Mouse (Mus musculus): ENCODE results near the gene Wdr25.

Gene Wdr25

DNA sequence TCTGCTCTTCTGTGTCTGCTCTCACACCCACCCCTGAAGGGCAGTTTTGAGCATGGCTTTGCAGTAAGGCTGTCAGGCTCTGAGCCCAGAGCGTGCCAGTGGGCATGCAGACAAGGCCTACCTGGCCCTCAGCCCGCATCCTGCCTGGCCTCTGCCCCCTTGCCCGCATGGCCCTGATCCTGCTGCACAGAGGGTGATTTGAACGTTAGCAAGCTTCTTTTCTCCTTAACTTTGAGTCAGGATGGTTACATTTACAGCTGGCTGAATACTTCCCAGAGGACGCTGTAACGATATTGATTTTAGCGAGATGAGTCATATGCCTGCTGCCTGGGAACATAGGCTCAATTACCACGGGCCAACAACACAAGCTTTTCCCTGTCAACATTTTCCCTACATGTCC, 91.0 kb downstream of the Wdr25 start:
- DNase-seq (ENCODE audit: low spot score in 2 of 2): no peak

GRCm38 (mm10) chr12:108985025-108985424, 91.6 kb downstream of the Wdr25 start:
- DNase-seq (ENCODE audit: low spot score in 2 of 2): no peak

DNA sequence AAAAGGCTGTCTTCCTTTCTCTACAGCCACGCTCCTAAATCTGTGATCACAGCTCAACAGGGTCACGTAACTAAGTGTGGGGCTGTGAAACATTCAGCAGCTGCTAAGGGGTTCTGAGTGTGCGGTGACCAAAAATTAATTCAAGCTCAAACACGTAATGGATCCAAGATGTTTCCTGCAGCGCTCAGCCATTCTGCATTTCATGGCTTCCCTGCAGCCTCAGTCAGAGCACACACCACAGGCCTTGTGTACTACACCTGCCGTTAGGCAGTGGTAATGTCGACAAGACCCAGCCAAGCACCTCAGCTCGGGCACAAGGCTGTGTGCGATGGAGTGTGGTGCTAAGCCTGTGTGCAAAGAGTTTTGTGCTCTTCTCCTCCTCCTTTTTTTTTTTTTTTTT, 94.0 kb downstream of the Wdr25 start:
- DNase-seq (ENCODE audit: low spot score in 2 of 2): no peak

DNA sequence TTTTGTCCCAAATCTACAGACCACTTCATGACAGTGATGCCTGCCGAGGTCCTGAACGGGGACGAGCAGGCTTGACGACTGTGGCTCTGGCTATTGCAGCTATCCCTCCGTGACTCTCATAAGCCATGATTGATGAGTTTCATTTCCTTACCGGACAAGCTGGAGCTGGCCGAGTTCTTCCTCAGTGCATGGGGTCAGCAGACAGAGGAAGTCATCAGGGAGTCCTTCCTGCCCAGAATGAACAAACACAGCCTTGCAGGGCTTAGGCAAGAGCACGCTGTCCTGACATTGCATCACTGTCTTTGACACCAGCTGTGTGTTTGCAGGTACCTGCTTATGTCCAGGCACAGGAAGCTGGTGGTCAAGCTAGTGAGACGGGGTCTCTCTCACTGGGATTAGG, 97.0 kb downstream of the Wdr25 start:
- DNase-seq (ENCODE audit: low spot score in 2 of 2): no peak

- no peak for DNase-seq (ENCODE audit: low spot score in 2 of 2)
These were observed 99.6 kb downstream of the Wdr25 start for GRCm38 (mm10) chr12:108993046-108993445.

- DNase-seq (ENCODE audit: low spot score in 2 of 2): peak in 1 of 2 experiments; percentile 34
These were observed 101.1 kb downstream of the Wdr25 start for GRCm38 (mm10) chr12:108994436-108995031.

GRCm38 (mm10) chr12:108995976-108996636, 102.7 kb downstream of the Wdr25 start:
- no peak for DNase-seq (ENCODE audit: low spot score in 2 of 2)

GRCm38 (mm10) chr12:108997249-108997648, 103.8 kb downstream of the Wdr25 start:
- DNase-seq (ENCODE audit: low spot score in 2 of 2): no peak

DNA sequence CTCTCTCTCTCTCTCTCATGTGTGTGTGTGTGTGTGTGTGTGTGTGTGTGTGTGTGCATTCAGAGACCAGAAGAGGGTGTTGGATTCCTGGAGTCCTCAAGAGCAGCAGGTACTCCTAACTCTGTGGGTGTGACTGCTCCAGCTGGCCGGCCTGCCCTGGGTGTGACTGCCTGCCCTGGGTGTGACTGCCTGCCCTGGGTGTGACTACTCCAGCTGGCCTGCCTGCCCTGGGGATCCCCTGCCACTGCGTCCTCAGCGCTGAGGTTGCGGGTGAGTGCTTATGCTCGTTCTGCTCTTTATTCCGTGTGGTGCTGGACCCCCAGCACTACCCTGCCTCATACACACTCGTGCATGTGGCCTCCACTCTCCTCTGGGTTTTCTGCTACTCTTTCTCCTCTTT, 109.5 kb downstream of the Wdr25 start:
- no peak for DNase-seq (ENCODE audit: low spot score in 2 of 2)

DNA sequence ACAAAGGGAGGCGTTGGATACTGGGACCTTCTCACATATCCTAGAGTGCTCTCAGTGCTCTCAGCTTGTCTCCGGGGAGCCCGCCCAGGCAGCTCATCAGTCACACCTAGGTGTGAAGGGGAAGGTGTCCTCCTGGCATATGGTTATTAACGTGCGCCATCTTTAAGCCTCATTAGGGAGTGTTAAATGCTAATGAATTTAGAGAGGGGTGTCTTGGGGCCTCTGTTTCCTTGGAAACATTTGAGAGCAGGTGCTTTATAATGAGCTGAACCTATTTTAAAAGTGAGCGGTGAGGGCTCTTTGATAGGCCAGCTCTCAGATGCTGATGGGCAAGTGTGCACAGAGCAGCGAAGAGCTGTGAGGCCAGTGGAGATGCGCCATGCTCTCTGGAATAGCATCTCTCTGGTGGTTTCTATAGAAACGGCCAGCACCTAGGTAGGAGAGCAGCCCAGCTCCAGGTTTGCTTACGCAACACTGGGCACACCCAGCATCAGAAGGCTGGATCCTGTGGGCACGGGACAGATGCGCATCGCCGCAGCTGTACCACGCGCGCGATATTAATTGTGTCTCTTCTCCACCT, 116.7 kb downstream of the Wdr25 start:
- DNase-seq (ENCODE audit: low spot score in 2 of 2): peak; percentile 26 to 45

- DNase-seq (ENCODE audit: low spot score in 2 of 2): no peak
These were observed 128.8 kb downstream of the Wdr25 start for GRCm38 (mm10) chr12:109022181-109022691.

- no peak for DNase-seq (ENCODE audit: low spot score in 2 of 2)
These were observed 129.5 kb downstream of the Wdr25 start for GRCm38 (mm10) chr12:109022966-109023365.

- no peak for DNase-seq (ENCODE audit: low spot score in 2 of 2)
These were observed 130.3 kb downstream of the Wdr25 start for GRCm38 (mm10) chr12:109023780-109024179.

- no peak for DNase-seq (ENCODE audit: low spot score in 2 of 2)
These were observed 143.6 kb downstream of the Wdr25 start for GRCm38 (mm10) chr12:109037026-109037425.

DNA sequence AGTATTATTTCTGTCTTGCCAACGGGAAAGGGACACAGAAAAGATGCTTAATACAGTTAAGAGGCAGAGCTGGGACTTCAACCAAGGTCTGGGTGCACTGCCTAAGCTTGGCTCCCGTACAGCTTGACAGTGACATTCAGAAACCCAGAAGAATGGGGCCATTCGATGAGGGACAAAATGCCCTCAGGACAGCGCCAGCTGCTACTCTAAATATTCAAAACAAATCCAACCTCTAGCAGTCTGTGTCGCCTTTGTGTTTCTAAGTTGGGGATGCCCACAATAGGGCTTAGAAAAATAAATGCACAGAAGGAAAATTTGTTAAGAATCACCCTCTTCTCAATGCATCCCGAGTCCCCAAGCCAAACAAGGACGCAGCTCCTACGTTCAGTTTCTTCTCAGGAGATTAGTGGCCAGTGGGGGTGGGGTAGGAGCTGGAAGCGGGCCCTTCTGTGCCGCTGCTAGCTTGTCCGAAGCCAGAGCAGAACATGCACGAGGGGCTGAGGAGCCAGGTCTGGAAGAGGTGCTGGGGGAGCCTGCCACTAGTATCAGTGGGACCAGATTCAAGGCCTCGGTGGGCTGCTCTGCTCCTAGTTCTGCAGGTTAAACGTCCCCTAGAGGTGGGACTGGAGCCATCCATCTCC, 144.9 kb downstream of the Wdr25 start:
- peak in 1 of 2 experiments; percentile 9 for DNase-seq (ENCODE audit: low spot score in 2 of 2)

GRCm38 (mm10) chr12:109039311-109039710, 145.9 kb downstream of the Wdr25 start:
- peak; percentile 15 to 21 for DNase-seq (ENCODE audit: low spot score in 2 of 2)

GRCm38 (mm10) chr12:109044497-109044896, 151.1 kb downstream of the Wdr25 start:
- no peak for DNase-seq (ENCODE audit: low spot score in 2 of 2)

- DNase-seq (ENCODE audit: low spot score in 2 of 2): no peak
These were observed 152.2 kb downstream of the Wdr25 start for GRCm38 (mm10) chr12:109045581-109045980.

DNA sequence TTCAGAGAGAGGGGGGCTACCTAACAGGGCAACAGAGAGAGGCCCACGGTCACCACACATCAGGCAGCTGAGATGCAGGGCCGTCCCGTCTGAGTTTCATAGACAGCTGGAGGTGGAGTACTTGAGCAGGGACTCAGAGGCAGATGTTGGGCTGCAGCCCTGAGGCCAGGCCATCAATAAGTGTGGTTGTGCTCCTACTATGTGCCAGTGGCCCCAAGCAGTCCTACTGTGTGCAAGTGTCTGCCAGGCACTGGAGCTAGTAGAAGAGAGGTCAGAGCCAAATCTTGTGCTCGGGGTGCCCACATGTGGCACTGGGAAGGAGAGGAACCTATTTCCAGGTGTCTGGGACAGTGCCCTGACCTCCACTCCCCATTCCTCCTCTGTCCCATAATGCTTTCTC, 156.5 kb downstream of the Wdr25 start:
- DNase-seq (ENCODE audit: low spot score in 2 of 2): no peak

- no peak for DNase-seq (ENCODE audit: low spot score in 2 of 2)
These were observed 159.8 kb downstream of the Wdr25 start for GRCm38 (mm10) chr12:109053020-109053806.

- no peak for DNase-seq (ENCODE audit: low spot score in 2 of 2)
These were observed 164.3 kb downstream of the Wdr25 start for GRCm38 (mm10) chr12:109057736-109058135.

DNA sequence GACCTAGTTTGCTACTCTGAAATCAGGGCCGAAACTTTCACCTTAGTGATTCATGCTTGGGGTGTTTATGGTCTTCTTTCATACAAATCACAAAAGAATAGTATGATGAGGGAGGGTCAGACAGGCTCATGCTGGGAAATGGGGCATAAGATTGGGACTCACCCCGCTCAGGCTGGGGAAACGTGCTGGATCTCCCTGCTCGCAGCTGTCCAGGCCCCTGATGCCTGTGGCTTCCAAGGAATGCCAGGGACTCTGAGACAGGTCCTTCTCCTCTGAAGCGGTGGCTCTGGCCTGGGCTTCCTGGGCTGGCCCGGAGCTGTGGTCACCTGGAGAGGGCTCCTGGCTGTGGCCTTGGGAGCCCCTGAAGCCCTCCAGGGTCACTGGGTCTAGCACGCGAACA, 165.2 kb downstream of the Wdr25 start:
- DNase-seq (ENCODE audit: low spot score in 2 of 2): no peak

All from right cerebral cortex, adult 2 months (tissue).